Mouse (Mus musculus) layer of hippocampus, adult 18-20 months (tissue): ENCODE measurements around the gene Usf1. TPM values are rescaled to one million over a fixed set of nuclear protein-coding genes. Genes with fewer than 3 reads are reported as not detected.
A peak's percentile ranks its signal among the peaks of the same experiment; 100 is the strongest.

Experiments used
- DNase-seq, 2 experiments: peaks; one replicate each; pipeline ENCODE4 v3.0.0; 2022; ENCODE audit warnings: low spot score in 2 of 2
- total RNA-seq, 2 experiments: library from RNA; stranded (reverse); gene quantifications; 2 replicates each; pipeline ENCODE4 v1.2.3; 2021

The Usf1 gene
- total RNA-seq, 2 experiments from 2014 or later, result 133 to 142 TPM

GRCm38 (mm10) chr1:171413608-171414007, 2.5 kb downstream of the Usf1 start:
- DNase-seq, result no peak

GRCm38 (mm10) chr1:171418660-171419059, 7.5 kb downstream of the Usf1 start, which contains the start of gene Tstd1:
Gene Tstd1 (plus strand): TSS chr1:171418872.
- DNase-seq, result no peak

- no peak for DNase-seq
Measured at GRCm38 (mm10) chr1:171419291-171419882, 8.3 kb downstream of the Usf1 start.

GRCm38 (mm10) chr1:171419905-171420304, 8.8 kb downstream of the Usf1 start:
- DNase-seq, result no peak

GRCm38 (mm10) chr1:171422504-171423095, 11.5 kb downstream of the Usf1 start:
- no peak for DNase-seq

- no peak for DNase-seq
Measured at GRCm38 (mm10) chr1:171424638-171425037, 13.5 kb downstream of the Usf1 start.

DNA sequence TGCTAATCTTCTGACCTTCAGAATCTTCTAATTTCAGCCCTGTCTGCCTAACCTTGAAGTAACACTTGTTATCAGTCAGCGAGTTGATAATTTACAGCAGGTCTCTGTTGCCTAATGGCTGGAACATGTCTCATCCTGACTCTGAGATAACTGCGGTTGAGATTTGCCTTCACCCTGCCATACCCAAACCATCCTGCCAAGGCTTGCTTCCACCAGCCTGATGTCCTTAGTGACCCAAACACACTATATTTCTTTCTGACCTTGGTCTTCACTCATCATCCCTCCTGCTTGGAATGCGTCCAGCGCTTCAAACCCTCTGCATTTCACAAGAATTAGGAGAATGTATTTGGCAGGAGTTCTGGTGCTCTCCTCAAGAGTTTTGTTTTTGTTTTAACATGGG, 14.0 kb downstream of the Usf1 start:
- no peak for DNase-seq

GRCm38 (mm10) chr1:171432158-171432557, 21.0 kb downstream of the Usf1 start:
- no peak for DNase-seq

GRCm38 (mm10) chr1:171435288-171435814, 24.2 kb downstream of the Usf1 start:
- DNase-seq, result no peak

DNA sequence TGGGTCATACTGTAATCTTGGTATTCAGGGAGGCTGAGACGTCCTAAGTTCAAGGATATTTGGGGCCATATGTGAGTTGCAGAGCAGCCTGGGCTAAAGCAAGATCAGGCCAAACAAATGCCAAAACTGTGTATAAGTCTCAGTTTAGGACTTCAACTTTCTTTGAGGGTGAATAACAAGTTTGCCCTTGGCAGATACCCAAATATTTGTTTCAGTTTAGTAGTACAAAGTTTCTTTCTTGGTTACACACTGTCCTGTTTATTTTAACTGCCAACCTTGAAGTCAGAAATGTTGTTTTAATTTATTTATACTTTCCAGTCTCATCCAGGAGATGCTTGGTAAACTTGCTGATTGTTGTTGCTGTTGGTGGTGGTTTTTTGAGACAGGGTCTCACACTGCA, 24.9 kb downstream of the Usf1 start:
- DNase-seq, result no peak

DNA sequence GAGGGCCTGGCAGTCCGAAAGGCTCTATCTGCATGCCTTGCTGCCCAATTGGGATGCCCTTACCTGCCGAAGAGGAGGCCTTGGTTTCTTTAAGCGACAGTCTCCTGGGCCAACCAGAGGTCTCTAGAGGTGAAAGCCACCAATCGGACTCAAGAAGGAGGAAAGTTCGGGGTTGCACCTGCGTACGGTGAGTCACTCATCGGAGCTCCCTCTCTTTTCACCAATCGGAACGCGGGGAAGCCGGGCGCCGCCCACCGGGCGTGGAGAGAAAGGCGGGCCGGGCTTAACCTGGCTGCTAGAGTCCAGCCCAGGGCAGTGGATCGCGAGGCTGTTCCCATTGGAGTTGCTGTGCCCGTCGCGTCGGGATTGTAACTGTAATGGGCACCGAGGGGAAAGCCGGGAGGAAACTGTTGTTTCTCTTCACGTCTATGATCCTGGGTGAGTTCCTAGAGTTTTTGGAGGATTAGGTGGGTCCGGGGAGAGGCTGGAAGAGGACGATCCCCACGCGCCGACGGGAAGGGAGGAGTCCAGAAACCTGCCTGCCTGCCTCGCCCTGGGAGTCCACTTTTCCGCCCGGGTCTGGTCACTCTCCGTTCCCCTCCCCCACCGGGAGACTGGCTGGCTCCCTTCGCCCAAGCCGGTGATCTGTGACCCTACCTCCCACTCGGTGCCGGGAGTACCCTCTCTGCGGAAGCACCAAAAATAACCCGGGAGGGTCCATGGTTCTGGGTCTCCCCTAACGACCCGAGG, 26.3 kb downstream of the Usf1 start, which contains the start of gene F11r:
Gene F11r, plus strand, starts transcription at position 272 of the 750 bp plus-strand sequence.
- DNase-seq, result peak in 1 of 2 experiments; percentile 23

DNA sequence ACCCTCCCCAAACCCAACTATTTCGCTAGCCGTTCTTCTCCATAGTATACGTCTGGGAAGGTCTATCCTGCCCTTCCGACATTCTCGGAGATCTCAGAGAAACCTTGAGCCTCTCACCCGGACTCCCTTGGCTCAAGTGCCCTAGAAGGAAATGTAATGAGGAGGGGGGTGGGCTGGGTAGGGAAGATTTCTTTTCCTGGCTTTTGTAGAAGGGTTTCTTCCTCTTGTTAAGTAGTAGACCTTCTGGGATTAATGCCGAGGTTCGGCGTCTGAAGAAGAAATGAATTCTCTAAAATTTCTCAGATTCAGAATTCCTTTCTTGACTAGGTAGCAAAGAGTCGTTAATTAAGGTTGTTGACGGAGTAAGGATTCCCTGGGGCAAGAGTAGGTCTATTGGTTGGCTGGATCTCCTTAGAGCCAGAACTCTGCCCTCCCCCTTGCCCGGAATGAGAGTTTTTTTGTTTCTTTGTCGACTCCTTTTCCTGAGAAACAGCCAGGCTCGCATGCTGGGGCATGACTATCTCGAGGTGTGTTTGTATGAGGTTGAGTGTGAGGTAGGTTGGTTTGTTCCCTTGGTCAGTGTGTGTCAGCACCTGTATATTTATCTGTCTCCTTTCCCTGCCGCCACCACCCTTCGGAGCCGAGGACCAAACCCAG, 27.0 kb downstream of the Usf1 start:
- DNase-seq, result no peak

GRCm38 (mm10) chr1:171439072-171439471, 28.0 kb downstream of the Usf1 start:
- DNase-seq, result no peak

GRCm38 (mm10) chr1:171440025-171440725, 29.1 kb downstream of the Usf1 start:
- no peak for DNase-seq

DNA sequence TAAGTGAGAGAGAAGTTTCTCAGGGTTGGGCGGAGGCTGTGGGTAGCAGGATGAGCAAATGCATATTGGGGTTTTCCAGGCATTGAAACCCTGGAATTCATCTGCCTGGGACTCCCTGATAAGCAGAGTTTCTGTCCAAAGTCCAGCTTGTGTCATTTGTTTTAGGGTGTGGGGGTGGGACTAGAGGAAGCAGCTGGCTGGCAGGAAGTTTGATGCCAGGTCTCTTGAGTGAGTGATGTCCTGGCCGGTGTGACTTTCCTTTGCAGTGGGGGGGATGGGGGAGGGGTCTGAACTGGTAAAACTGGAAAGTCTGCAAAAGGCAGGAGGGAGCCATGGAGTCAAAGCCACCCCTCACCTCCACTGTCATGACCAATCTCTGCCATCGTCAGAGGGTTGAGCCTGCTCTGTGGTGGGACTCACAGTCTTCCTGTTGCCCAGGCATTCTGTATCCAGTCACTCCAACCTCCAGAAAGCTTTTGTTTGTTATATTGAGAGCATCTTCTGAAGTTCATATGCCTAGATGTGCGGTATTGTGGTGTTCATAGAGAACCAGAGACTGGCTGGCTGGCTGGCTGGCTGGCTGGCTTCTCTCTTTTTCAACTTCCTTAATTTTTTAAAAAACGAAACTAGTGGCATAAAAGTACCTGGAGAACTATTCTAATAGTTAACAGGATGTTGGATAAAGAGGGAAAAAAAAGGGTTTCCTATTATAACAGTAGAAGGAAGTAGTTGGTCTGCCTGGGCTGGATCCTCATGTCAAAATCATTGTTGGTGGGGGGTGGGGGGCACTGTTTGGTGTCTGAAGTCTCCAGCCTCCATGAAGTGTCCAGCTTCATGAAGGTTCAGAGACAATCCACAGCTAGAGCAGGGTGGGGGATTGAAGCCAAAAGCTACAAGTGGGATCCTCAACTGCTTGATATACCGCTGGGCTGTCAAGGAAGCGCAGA, 30.6 kb downstream of the Usf1 start:
- DNase-seq, result no peak

DNA sequence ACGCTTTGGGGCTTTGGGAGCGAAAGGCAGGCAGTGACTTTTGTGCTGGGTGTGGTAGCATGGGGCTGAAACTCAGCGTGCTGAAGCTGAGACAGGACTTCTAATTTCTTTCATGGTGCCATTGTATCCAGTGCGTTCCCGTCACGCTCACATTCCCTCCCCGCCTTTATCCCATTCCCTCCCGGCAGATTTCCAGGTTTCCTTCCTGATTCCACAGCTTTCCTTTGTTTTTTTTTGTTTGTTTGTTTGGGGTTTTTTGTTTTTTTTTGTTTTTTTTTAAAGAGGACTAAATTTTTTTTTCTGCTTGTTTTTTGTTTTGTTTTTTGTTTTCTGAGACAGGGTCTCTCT, 31.3 kb downstream of the Usf1 start:
- DNase-seq, result no peak

- DNase-seq, result no peak
Measured at GRCm38 (mm10) chr1:171445050-171445449, 33.9 kb downstream of the Usf1 start.

GRCm38 (mm10) chr1:171446854-171447253, 35.7 kb downstream of the Usf1 start:
- no peak for DNase-seq

GRCm38 (mm10) chr1:171447692-171448091, 36.6 kb downstream of the Usf1 start:
- no peak for DNase-seq

- no peak for DNase-seq
Measured at GRCm38 (mm10) chr1:171450062-171450461, 38.9 kb downstream of the Usf1 start.
